Mouse (Mus musculus): ENCODE measurements around the gene Gng4.

DNA sequence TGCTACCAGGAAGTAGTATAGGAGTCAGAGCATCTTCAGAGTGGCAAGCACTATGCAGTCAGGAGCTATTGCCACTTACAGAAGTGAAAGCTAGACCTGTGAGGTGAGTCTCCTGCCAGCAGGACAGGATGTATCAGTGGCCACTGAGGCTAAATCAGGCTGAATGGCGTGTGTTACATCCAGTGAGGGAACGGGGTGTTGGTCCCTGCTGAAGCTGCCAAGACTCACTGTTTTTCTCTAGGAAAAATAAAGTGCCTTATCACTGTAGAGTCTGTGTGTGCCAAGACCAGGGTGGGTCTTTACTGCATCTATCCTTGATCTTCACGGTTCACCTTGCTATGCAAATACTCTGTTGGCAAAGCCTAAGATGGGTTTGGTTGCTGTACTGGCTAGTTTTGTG, 34.8 kb downstream of the Gng4 start:
- TF ChIP-seq CTCF (conservative IDR thresholded peaks at IDR 0.05; ENCODE audit: low read length) = no peak
- no peak for TF ChIP-seq POU5F1 (IDR thresholded peaks at IDR 0.05; ENCODE audit: borderline replicate concordance, low read length)
- TF ChIP-seq NANOG (IDR thresholded peaks at IDR 0.05; ENCODE audit: borderline replicate concordance, low read length) = no peak

Data from E14TG2a.4 (cell line).